Mouse (Mus musculus) kidney, embryonic 14.5 days (tissue): ENCODE measurements around the gene Tbl2. TPM values are rescaled to one million over a fixed set of nuclear protein-coding genes. Genes with fewer than 3 reads are reported as not detected.

ENCODE experiments used
- ATAC-seq: fragments of 200-750 bp; cut with Nextera tagmentation; 2 replicates; pipeline ENCODE4 v1.8.0; 2017; ENCODE audit warnings: moderate number of reproducible peaks, mild to moderate bottlenecking, moderate TSS enrichment, moderate library complexity; ENCODE audit not compliant: low FRiP score, low TSS enrichment
- H3K27ac ChIP-seq: fragments of 300-500 bp; sonication (generic); 2 replicates; pipeline ENCODE4 v1.5.1; 2014; ENCODE audit warnings: low read depth, mild to moderate bottlenecking, low read length, moderate library complexity, mixed read lengths
- H3K27me3 ChIP-seq: fragments of 300-500 bp; sonication (generic); 2 replicates; pipeline ENCODE4 v1.6.1; 2014; ENCODE audit warnings: mild to moderate bottlenecking, low read length; ENCODE audit not compliant: control insufficient read depth, insufficient read depth
- H3K36me3 ChIP-seq: fragments of 300-500 bp; sonication (generic); 2 replicates; pipeline ENCODE4 v1.6.1; 2014; ENCODE audit warnings: low read length, mixed read lengths; ENCODE audit not compliant: control insufficient read depth, insufficient read depth
- H3K4me1 ChIP-seq: fragments of 300-500 bp; sonication (generic); 2 replicates; pipeline ENCODE4 v1.6.1; 2014; ENCODE audit warnings: low read length, mixed read lengths; ENCODE audit not compliant: control insufficient read depth, insufficient read depth
- H3K4me2 ChIP-seq: fragments of 300-500 bp; sonication (generic); replicated peaks from 2 replicates; pipeline ENCODE4 v1.6.1; 2014; ENCODE audit warnings: low read depth, mild to moderate bottlenecking, low read length
- H3K4me3 ChIP-seq: fragments of 300-500 bp; sonication (generic); 2 replicates; pipeline ENCODE4 v1.5.1; 2014; ENCODE audit warnings: mild to moderate bottlenecking, low read length
- H3K9ac ChIP-seq: fragments of 300-500 bp; sonication (generic); 2 replicates; pipeline ENCODE4 v1.6.1; 2014; ENCODE audit warnings: low read depth, mild to moderate bottlenecking, low read length, moderate library complexity
- H3K9me3 ChIP-seq: fragments of 300-500 bp; sonication (generic); 2 replicates; pipeline ENCODE4 v1.6.1; 2016; ENCODE audit warnings: low read length; ENCODE audit not compliant: control insufficient read depth
- WGBS: fragments of 180-500 bp; shearing (Covaris S2); extraction: QIAGEN DNeasy Blood & Tissue Kit; methylation state at CpG from one replicate; pipeline ENCODE4 v1.1.7; 2014; 5-methylcytosine and 5-hydroxymethylcytosine counted together
- polyA plus RNA-seq: library from polyadenylated mRNA; unstranded; fragments of >200 nt; fragmentation: Nextera tagmentation; extraction: Ambion mirVana; gene quantifications from 2 replicates; pipeline ENCODE4 v1.2.1, GENCODE M21; 2014

Gene Tbl2
- polyA plus RNA-seq, 1 experiment from 2014 or later = 24.5 TPM

DNA sequence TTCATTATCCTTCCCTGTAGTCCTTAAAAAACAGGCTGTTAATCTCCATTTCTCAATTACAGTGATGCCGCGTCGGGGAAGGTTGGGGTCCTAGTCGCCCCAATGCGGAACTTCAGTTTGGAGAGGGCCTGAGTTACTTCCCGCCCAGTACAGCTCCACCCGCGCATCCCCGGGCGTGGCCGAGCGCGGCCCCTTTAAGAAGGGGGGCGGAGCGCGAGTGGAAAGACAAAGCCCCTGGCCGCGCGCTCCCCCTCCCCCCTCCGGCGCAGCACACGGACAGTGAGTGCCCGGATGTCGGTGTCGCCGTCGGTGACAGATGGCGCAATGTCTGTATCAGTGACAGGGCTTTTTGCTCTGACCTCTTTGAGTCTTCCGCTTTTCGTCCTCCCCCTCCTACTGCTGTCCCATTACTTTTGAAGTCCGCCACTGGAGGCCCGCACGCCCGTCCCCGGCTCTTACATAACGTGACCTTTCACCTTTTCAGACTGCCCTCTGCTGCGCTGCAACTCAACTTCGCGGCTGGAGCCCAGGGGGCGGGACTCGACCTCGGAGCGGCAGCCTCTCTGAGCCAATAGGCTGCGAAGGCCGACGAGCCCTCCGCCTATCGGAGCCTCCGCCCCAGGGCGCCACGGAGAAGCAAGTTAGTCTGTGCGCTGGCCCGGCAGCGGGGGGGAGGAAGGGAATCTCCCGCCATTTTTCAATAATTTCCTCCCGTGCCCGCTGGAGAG, 37.3 kb downstream of the Tbl2 start, which contains the start of gene Baz1b:
Baz1b (plus strand) TSS at position 644 of the 728 bp plus-strand sequence.
- peak within 1 kb of the TSS; percentile 95 for H3K27ac ChIP-seq
- peaks cover 4% of the 10 kb centered on the region; the same call in 1 of the 2 replicates for H3K9me3 ChIP-seq
- WGBS = under 1% methylated on average over 57 of the region's 57 CpGs
- H3K4me3 ChIP-seq = peak within 1 kb of the TSS; percentile 93
- peaks cover 18% of the 10 kb centered on the region for H3K4me1 ChIP-seq
- ATAC-seq = peak; percentile 97
- H3K4me2 ChIP-seq = peak within 1 kb of the TSS; percentile 72
- H3K9ac ChIP-seq = peak within 1 kb of the TSS; percentile 98
- no peaks in the 10 kb centered on the region for H3K27me3 ChIP-seq
- H3K36me3 ChIP-seq = peaks cover 28% of the 10 kb centered on the region

DNA sequence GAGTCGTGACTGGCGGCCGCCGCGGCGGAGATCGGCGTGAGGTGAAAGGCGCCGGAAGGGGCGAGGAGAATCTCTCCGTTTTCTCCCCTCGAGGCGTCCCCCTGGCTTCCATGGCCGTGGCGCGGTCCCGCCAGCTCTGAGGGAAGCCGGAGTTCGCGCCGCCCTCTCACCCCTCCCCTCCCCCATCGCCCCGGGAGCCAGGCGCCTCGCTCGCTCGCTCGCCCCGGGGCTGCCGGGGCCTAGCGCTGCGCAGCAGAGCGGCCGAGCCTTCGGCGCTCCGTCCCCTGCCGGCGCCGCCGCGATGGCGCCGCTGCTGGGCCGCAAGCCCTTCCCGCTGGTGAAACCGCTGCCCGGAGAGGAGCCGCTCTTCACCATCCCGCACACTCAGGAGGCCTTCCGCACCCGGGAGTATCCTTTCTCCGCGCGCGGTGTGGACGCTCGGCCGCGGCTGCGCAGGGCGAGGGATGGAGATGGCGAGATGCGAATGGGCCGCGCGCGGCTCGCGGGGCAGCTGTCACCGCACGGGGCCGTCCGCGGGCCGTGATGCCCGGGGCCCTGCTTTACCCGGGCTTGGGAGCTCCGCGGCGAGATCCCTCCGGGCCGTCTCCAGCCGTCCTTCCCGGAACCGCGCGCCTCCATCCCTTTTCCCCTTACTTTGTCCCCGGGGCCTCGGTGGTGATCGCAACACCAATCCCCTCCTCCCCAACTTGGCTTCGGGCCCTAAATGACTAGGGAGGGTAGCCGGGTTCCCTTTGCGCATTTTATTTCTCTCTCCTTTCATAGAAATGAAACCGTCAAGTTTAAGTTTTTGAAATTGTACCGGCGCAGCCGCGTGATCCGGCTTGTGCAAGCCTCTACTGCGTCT, 38.1 kb downstream of the Tbl2 start:
- H3K4me1 ChIP-seq = peaks cover 18% of the 10 kb centered on the region
- peaks cover 4% of the 10 kb centered on the region; the same call in 1 of the 2 replicates for H3K9me3 ChIP-seq
- H3K9ac ChIP-seq = peak overlapping the region; percentile 98
- no peaks in the 10 kb centered on the region for H3K27me3 ChIP-seq
- peaks cover 25% of the 10 kb centered on the region for H3K36me3 ChIP-seq
- H3K27ac ChIP-seq = peak overlapping the region; percentile 95
- peak overlapping the region; percentile 93 for H3K4me3 ChIP-seq
- H3K4me2 ChIP-seq = peak overlapping the region; percentile 72
- under 1% methylated on average over 74 of the region's 102 CpGs for WGBS
- peak; percentile 75 for ATAC-seq

DNA sequence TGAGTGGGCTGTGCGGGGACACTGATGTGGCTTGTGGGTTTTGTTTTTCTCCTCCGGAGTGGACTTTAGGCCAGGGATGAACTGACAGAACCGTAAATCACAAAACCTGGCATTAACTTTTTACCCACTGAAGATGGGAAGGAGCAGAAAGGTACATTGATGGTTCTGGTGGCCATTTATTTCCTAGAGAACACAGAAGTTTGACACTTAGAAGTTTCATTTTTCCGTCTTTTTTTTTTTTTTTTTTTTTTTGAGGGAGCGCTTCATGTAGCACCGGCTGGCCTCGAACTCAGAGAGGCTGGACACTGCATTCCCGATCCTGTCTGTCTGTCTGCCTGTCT, 38.7 kb downstream of the Tbl2 start:
- no peaks in the 10 kb centered on the region for H3K27me3 ChIP-seq
- peaks cover 18% of the 10 kb centered on the region for H3K4me1 ChIP-seq
- H3K36me3 ChIP-seq = peaks cover 23% of the 10 kb centered on the region
- H3K9ac ChIP-seq = peak overlapping the region; percentile 98
- H3K4me3 ChIP-seq = peak overlapping the region; percentile 93
- no peak for ATAC-seq
- WGBS = 1% methylated on average over 8 of the region's 8 CpGs
- peak overlapping the region; percentile 95 for H3K27ac ChIP-seq
- peak overlapping the region; percentile 72 for H3K4me2 ChIP-seq
- H3K9me3 ChIP-seq = peaks cover 4% of the 10 kb centered on the region; the same call in 1 of the 2 replicates

DNA sequence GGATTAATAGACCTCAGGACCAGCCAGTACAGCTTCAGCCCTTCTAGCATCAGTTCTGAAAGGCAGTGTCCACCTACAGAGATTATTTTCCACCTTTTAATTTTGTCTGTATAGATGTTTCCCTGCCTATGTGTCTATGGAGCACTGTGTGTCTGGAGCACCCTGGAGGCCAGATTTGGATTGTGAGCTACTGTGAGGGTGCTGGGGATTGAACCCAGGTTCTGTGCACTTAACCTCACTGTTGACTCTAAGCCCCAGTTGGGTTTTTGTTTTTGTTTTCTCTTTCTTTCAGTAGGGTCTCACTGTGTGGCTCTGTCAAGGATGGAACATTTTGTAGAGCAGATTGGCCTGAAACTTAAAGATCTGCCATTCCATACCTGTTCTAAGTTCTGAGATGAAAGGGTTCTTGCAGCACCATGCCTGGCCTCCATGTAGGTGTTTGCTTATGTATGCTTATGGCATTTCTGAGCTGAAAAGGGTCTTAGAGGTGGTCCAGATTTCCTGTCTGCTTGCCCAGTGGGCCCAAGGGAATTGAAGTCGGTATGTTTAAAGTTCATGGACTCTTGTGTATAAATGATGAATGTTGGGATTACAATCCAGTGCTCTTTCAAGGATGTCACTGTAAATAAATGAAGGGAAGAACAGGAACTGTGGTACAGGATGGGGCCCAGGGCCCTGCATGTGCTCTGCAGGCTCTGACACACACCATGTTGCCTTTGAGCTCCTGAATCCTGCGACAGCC, 40.0 kb downstream of the Tbl2 start:
- peak overlapping the region; percentile 72 for H3K4me2 ChIP-seq
- peak overlapping the region; percentile 93 for H3K4me3 ChIP-seq
- no peaks in the 10 kb centered on the region for H3K27me3 ChIP-seq
- 46% methylated on average over 2 of the region's 2 CpGs for WGBS
- no peak for ATAC-seq
- H3K4me1 ChIP-seq = peaks cover 18% of the 10 kb centered on the region
- H3K9ac ChIP-seq = peak overlapping the region; percentile 98; the same call in 1 of the 2 replicates
- peaks cover 30% of the 10 kb centered on the region for H3K36me3 ChIP-seq
- 0 out of 2 replicates have a peak overlapping the region, but pooled peaks have one; percentile 11 for H3K27ac ChIP-seq
- peaks cover 3% of the 10 kb centered on the region; the same call in 1 of the 2 replicates for H3K9me3 ChIP-seq

DNA sequence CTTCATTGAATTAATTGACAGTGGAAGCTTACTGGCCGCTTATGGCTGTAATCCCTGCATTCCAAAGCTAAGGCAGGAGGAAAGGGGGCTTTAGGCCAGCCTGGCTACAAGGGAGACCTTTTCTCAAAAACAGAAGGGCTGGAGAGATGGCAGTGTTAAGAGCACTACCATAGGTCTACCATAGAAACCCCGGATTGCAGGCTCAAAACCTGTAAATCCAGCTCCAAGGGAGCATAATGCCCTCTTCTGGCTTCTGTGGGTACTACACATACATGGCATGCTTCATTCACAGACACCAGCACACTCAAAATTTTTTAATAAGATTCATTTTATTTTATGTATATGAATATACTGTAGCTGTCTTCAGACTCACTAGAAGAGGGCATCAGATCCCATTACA, 42.2 kb downstream of the Tbl2 start:
- Histone ChIP-seq H3K4me1 (peaks cover 18% of the 10 kb centered on the region), H3K4me3 (no peak overlapping the region), H3K9ac (no peak overlapping the region), H3K9me3 (no peaks in the 10 kb centered on the region), H3K27me3 (no peaks in the 10 kb centered on the region), H3K27ac (no peak overlapping the region), H3K36me3 (peaks cover 42% of the 10 kb centered on the region), H3K4me2 (no peak overlapping the region)
- no peak for ATAC-seq
- 38% methylated on average over 2 of the region's 2 CpGs for WGBS

DNA sequence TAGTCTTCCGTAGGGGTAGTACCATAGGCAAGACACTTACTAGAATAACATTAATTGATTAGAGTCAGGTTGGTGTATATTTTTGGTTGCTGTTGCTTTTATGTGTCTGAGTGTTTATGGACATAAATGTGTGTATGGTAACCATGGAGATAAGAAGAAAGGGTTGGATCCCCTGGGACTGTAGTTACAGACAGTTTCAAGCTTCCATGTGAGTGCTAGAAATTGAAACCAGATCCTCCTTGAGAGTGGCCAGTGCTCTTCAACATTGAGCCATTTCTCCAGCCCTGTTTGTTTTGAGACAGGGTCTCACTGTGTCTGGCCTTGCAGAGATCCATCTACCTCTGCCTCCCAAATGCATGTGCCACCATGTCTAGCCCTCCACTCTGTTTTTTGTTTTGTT, 43.0 kb downstream of the Tbl2 start:
- ATAC-seq = no peak
- Histone ChIP-seq H3K4me2 (no peak overlapping the region), H3K27me3 (no peaks in the 10 kb centered on the region), H3K4me3 (no peak overlapping the region), H3K4me1 (peaks cover 18% of the 10 kb centered on the region), H3K9me3 (no peaks in the 10 kb centered on the region), H3K9ac (no peak overlapping the region), H3K27ac (no peak overlapping the region), H3K36me3 (peaks cover 42% of the 10 kb centered on the region)
- 90% methylated on average over 1 of the region's 1 CpGs for WGBS

DNA sequence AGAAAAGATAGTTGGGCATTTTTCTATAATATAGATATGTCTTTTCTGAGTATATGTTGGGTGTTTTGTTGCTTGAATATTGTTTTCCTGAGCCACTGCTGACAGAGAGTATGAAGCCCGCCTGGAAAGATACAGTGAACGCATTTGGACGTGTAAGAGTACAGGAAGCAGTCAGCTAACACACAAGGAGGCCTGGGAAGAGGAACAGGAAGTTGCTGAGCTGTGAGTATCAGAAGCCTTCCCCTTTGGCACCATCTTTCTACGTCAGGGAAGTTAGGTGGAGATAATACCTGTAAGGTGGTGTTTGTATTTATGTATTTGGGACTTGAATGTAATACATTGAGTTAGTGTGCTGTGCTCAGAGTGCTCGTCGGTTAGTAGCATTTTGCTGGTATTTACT, 46.9 kb downstream of the Tbl2 start:
- Histone ChIP-seq H3K4me3 (no peak overlapping the region), H3K9me3 (no peaks in the 10 kb centered on the region), H3K4me1 (no peaks in the 10 kb centered on the region), H3K27ac (no peak overlapping the region), H3K9ac (no peak overlapping the region), H3K4me2 (no peak overlapping the region), H3K27me3 (no peaks in the 10 kb centered on the region), H3K36me3 (peaks cover 56% of the 10 kb centered on the region)
- no peak for ATAC-seq
- WGBS = 85% methylated on average over 6 of the region's 6 CpGs

DNA sequence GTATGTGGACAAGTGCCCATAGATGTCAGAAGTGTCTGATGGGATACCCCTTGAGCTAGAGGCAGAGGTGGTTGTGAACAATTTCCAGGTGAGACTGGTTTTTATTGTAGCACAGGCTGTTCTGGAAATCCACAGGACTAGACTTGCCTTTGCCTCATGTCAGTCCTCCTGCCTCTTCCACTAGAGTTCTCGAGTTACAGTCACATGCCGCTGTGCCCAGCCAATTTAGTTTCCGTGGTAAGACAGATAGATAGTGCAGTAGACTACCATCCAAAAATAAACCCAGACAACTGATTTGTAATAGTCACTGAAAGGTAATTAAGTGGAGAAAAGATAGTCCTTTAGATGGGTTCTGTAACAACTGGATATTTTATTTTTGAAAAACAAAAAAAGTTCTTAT, 53.3 kb downstream of the Tbl2 start:
- ATAC-seq = no peak
- Histone ChIP-seq H3K9ac (no peak overlapping the region), H3K27ac (no peak overlapping the region), H3K4me2 (no peak overlapping the region), H3K4me3 (no peak overlapping the region), H3K27me3 (no peaks in the 10 kb centered on the region), H3K4me1 (no peaks in the 10 kb centered on the region), H3K36me3 (peaks cover 84% of the 10 kb centered on the region), H3K9me3 (no peaks in the 10 kb centered on the region)
- WGBS = 61% methylated on average over 3 of the region's 3 CpGs
